Mouse (Mus musculus) granulocyte monocyte progenitor cell, adult 5-6 weeks (primary cell): ENCODE measurements around the gene Omt2b. TPM values are rescaled to one million over a fixed set of nuclear protein-coding genes. Genes with fewer than 3 reads are reported as not detected.

Experiments
- ATAC-seq: replicated peaks from 2 replicates; pipeline ENCODE4 v1.8.0; 2016; ENCODE audit warnings: mild to moderate bottlenecking, moderate TSS enrichment, inconsistent platforms; ENCODE audit not compliant: poor library complexity, severe bottlenecking
- total RNA-seq, 2 experiments: library from RNA; stranded (forward) in 1 of 2; stranded (reverse) in 1 of 2; fragments of 200-712, 200-1000 nt in 1 of 2; fragments of >200 nt in 1 of 2; fragmentation: Nextera tagmentation in 1 of 2; gene quantifications; 2 replicates each; pipeline ENCODE4 v1.2.3; 2014 to 2017

Omt2b gene
- total RNA-seq, 2 experiments from 2014 or later = not detected

GRCm38 (mm10) chr9:78377546-78377945, 50.2 kb downstream of the Omt2b start:
- ATAC-seq = no peak

- ATAC-seq = peak; percentile 73
These were observed 50.9 kb downstream of the Omt2b start, which contains the start of gene Ooep for GRCm38 (mm10) chr9:78378113-78378785. Ooep (minus strand) TSS chr9:78378725.

Other genes with a start within 250 kb of the Omt2b start
- 50.6 and 67.0 TPM in 2 replicates for gene Fbxo9, start 218.5 kb upstream of the Omt2b start, total RNA-seq (2014; fragmentation: Nextera tagmentation)
- 42.1 and 54.5 TPM in 2 replicates for gene Fbxo9, start 218.5 kb upstream of the Omt2b start, total RNA-seq (2017)
- gene Ick, start 218.4 kb upstream of the Omt2b start, total RNA-seq (2014; fragmentation: Nextera tagmentation) = 11.8 and 15.4 TPM in 2 replicates
- gene Ick, start 218.4 kb upstream of the Omt2b start, total RNA-seq (2017) = 8.4 and 13.1 TPM in 2 replicates
- gene Gsta4, start 144.8 kb upstream of the Omt2b start, total RNA-seq (2014; fragmentation: Nextera tagmentation) = 1.9 and 3.4 TPM in 2 replicates
- gene Gsta4, start 144.8 kb upstream of the Omt2b start, total RNA-seq (2017) = 2.0 and 2.8 TPM in 2 replicates
- not detected in 2 replicates for gene Gsta1, start 96.9 kb upstream of the Omt2b start, total RNA-seq (2014; fragmentation: Nextera tagmentation)
- not detected in 2 replicates for gene Gsta1, start 96.9 kb upstream of the Omt2b start, total RNA-seq (2017)
- not detected in 2 replicates for gene Gm3776, start 70.5 kb upstream of the Omt2b start, total RNA-seq (2014; fragmentation: Nextera tagmentation)
- not detected in 2 replicates for gene Gm3776, start 70.5 kb upstream of the Omt2b start, total RNA-seq (2017)
- not detected in 2 replicates for gene Gm10639, start 37.7 kb upstream of the Omt2b start, total RNA-seq (2014; fragmentation: Nextera tagmentation)
- not detected in 2 replicates for gene Gm10639, start 37.7 kb upstream of the Omt2b start, total RNA-seq (2017)
- not detected in 2 replicates for gene Omt2a, start 12.8 kb upstream of the Omt2b start, total RNA-seq (2014; fragmentation: Nextera tagmentation)
- not detected in 2 replicates for gene Omt2a, start 12.8 kb upstream of the Omt2b start, total RNA-seq (2017)
- gene Gsta2, start 28.2 kb downstream of the Omt2b start, total RNA-seq (2014; fragmentation: Nextera tagmentation) = not detected in 2 replicates
- not detected in 2 replicates for gene Gsta2, start 28.2 kb downstream of the Omt2b start, total RNA-seq (2017)
- gene Dppa5a, start 40.6 kb downstream of the Omt2b start, total RNA-seq (2014; fragmentation: Nextera tagmentation) = not detected in 2 replicates
- gene Dppa5a, start 40.6 kb downstream of the Omt2b start, total RNA-seq (2017) = not detected in 2 replicates
- not detected in 2 replicates for gene Ooep, start 51.1 kb downstream of the Omt2b start, total RNA-seq (2014; fragmentation: Nextera tagmentation)
- gene Ooep, start 51.1 kb downstream of the Omt2b start, total RNA-seq (2017) = not detected in 2 replicates
- gene Ddx43, start 68.2 kb downstream of the Omt2b start, total RNA-seq (2014; fragmentation: Nextera tagmentation) = 0.28 TPM in 1 of 2 replicates, not detected in the other
- 0.04 TPM in 1 of 2 replicates, not detected in the other for gene Ddx43, start 68.2 kb downstream of the Omt2b start, total RNA-seq (2017)
- 23.1 and 24.9 TPM in 2 replicates for gene Cgas, start 115.6 kb downstream of the Omt2b start, total RNA-seq (2014; fragmentation: Nextera tagmentation)
- 20.1 and 23.2 TPM in 2 replicates for gene Cgas, start 115.6 kb downstream of the Omt2b start, total RNA-seq (2017)
- gene Mto1, start 120.6 kb downstream of the Omt2b start, total RNA-seq (2014; fragmentation: Nextera tagmentation) = 27.8 and 43.2 TPM in 2 replicates
- 30.2 and 31.5 TPM in 2 replicates for gene Mto1, start 120.6 kb downstream of the Omt2b start, total RNA-seq (2017)
- gene Gm17324, start 121.2 kb downstream of the Omt2b start, total RNA-seq (2014; fragmentation: Nextera tagmentation) = not detected in 2 replicates
- 0.46 TPM in 1 of 2 replicates, not detected in the other for gene Gm17324, start 121.2 kb downstream of the Omt2b start, total RNA-seq (2017)
- 11,615 and 12,636 TPM in 2 replicates for gene Eef1a1, start 161.6 kb downstream of the Omt2b start, total RNA-seq (2014; fragmentation: Nextera tagmentation)
- gene Eef1a1, start 161.6 kb downstream of the Omt2b start, total RNA-seq (2017) = 9,337 and 10,965 TPM in 2 replicates